Mouse (Mus musculus) gastrocnemius, adult 18-20 months (tissue): ENCODE measurements around the gene Map1b. TPM values are rescaled to one million over a fixed set of nuclear protein-coding genes. Genes with fewer than 3 reads are reported as not detected.

Experiments
- DNase-seq: peaks from one replicate; pipeline ENCODE4 v3.0.0; 2021; ENCODE audit warnings: low spot score
- long read RNA-seq, 2 experiments: library from polyadenylated mRNA; stranded (forward); transcript quantifications; one replicate each; pipeline ENCODE4 v2.0.0; 2021
- total RNA-seq, 2 experiments: library from RNA; stranded (reverse); gene quantifications; 2 replicates each; pipeline ENCODE4 v1.2.3; 2021

The Map1b gene
- 10 to 100 TPM in 1 of 2 experiments, 1 to 10 TPM in 1; 7.1 to 11.5 TPM for total RNA-seq
- long read RNA-seq, experiment 1, partial matches to known transcripts, result 0 of 3 reads
- long read RNA-seq, experiment 1, other reads (novel, unspliced or antisense), result 3 of 3 reads
- long read RNA-seq, experiment 2, partial matches to known transcripts, result 0 of 2 reads
- long read RNA-seq, experiment 2, other reads (novel, unspliced or antisense), result 2 of 2 reads

DNA sequence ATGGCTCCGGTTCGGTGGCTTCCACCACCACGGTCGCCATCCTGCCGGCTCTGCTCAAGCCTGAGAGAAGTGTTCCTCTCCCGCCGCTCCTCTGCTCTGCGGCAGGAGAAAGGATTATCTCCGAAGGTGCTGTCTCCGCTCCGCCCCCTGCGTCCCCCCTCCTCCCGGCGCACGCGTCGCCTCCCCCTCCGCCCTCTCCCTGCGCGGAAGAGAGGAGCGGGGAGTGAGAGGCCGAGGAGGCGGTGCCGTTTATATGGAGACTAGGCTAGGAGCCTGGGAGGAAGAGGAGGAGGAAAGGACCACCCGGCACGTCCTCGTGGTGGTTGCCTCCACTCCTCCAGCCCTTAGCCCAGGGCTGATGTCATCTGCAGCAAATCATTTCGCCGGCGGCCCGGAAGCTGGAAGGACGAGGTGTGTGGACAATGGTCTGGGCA is at the start of gene Map1b:
TSS of gene Map1b (minus strand) at position 93 of the 434 bp plus-strand sequence.
- DNase-seq, result peak; percentile 39

- DNase-seq, result no peak
Observed at GRCm38 (mm10) chr13:99564346-99564745, 48.0 kb upstream of the Map1b start.

- DNase-seq, result peak; percentile 9
Observed at GRCm38 (mm10) chr13:99563021-99563420, 46.7 kb upstream of the Map1b start.

GRCm38 (mm10) chr13:99561843-99562550 is 45.7 kb upstream of the Map1b start:
- no peak for DNase-seq

- no peak for DNase-seq
Observed at GRCm38 (mm10) chr13:99560674-99561639, 44.6 kb upstream of the Map1b start.

DNA sequence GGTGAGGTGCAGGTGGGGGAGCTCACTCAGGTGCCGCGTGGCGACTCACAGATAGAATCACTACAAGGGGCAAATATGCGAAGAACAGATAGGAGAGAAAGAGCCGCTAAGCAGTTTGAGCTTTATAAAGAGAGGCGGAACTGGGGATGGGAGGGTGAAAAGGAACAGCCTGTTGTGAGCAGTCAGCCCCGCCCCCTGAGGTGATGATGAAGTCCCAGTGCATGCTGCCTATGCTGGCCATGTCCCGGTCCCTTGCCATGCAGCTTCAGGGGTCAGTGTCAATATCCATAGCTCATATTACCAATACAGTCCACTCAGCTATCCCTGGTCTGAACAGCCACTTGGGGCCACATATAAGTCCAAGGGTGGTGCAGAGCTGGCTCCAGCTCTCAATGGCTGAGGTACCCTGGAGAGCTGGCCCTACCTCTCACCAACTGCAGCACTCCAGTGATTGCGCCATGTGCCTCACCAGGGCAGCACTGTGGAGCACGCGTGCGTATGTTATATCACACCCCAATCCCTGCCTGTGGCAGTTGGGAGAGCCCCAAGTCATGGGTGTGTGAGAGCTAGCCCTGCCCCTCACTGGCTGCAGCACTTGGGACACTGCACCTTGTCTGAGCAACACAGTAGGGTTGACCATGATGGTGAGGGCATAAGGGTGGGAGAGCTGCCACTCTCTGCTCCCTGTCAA is 42.0 kb upstream of the Map1b start:
- no peak for DNase-seq

- no peak for DNase-seq
Observed at GRCm38 (mm10) chr13:99557813-99558212, 41.5 kb upstream of the Map1b start.

DNA sequence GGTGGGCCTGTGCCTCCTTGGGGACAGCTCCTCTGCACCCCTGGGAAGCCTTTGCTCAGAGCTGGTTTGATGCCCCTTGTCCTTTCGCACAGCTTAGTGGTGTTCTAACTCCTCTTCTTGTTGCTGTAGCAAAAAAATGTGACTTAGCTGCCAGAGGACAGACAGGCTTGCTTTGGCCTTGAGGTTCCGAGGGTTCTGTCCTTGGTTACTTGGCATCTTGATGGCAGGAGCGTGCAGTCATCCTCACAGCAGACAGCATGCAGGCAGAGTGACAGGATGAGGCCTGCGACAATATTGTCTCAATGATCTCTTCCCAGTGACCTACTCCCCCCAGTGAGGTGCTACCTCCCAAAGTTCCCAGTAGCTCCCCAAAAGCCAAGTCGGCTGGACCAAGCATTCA is 41.0 kb upstream of the Map1b start:
- DNase-seq, result no peak

- no peak for DNase-seq
Observed at GRCm38 (mm10) chr13:99554960-99555359, 38.6 kb upstream of the Map1b start.

DNA sequence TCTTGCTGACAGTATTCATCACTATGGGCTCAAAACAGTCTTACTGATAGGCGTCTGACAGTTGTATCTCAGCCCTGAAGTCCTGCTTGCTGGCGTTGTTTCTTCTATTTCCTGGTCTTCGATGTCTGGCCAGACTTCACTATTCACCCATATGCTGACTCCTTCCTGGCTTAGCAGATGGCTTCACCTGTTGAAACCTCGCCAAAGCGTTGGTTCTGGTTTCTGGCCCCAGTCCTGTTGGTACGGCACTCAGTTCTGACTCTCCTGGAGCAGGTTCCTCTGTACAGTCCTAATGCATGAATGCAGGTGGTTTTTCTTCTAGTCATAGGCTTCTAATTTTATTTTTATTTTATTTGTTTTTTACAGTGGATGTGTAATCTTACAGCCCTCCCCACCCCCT is 38.1 kb upstream of the Map1b start:
- DNase-seq, result no peak

GRCm38 (mm10) chr13:99552381-99552780 is 36.0 kb upstream of the Map1b start:
- DNase-seq, result no peak

DNA sequence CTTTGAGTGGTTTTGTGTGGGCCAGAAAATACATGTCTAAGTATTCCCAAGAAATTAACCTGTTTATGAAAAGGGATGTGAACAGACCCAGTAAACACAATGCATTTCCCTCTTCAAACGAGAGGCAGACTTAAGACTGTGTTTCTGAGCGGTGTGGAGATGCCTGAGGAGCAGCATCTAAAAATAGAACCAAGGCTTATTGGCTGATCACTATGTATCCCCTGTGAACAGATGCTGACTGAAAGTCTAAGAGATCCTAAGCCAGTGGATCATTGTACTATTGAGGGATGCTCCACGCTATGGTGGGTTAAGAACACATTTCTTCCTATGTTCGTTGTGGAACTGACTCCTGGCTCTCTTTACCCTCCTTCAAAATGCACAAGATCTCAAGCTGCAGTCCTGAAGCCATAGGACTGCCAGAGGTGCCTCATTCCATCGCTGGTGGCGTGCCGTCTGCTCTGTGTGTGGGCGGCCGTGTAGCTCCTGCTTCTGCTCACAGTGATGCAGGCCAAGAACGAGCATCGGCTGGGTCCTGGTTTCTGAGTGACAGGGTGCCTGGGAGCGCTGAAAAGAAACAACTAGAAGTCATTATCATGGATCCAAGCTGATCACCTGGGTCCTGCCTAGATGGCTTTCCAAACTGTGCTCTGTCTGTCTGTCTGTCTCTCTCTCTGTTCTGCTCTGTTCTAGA is 34.5 kb upstream of the Map1b start:
- no peak for DNase-seq

GRCm38 (mm10) chr13:99550060-99550459 is 33.7 kb upstream of the Map1b start:
- no peak for DNase-seq

- no peak for DNase-seq
Observed at GRCm38 (mm10) chr13:99549584-99549983, 33.2 kb upstream of the Map1b start.

DNA sequence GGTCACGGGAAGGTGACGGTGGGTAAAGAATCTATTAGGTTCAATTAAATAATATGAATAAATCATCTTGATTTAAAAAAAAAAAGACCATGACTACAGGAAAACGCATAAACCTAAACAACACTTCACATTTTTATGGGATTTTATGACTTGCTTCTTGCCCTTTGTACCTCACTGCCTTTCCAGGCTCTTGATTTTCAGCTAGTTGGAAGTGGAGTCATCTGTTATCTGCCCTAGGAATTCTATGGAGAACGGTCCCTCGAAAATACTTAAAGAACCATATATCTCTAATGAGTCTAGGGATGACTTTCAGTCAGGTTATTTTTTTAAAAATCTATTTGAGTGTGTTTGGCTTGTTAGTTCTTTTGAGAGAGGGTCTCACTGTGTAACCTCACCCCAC is 30.5 kb upstream of the Map1b start:
- no peak for DNase-seq

- DNase-seq, result no peak
Observed at GRCm38 (mm10) chr13:99545201-99545600, 28.9 kb upstream of the Map1b start.

DNA sequence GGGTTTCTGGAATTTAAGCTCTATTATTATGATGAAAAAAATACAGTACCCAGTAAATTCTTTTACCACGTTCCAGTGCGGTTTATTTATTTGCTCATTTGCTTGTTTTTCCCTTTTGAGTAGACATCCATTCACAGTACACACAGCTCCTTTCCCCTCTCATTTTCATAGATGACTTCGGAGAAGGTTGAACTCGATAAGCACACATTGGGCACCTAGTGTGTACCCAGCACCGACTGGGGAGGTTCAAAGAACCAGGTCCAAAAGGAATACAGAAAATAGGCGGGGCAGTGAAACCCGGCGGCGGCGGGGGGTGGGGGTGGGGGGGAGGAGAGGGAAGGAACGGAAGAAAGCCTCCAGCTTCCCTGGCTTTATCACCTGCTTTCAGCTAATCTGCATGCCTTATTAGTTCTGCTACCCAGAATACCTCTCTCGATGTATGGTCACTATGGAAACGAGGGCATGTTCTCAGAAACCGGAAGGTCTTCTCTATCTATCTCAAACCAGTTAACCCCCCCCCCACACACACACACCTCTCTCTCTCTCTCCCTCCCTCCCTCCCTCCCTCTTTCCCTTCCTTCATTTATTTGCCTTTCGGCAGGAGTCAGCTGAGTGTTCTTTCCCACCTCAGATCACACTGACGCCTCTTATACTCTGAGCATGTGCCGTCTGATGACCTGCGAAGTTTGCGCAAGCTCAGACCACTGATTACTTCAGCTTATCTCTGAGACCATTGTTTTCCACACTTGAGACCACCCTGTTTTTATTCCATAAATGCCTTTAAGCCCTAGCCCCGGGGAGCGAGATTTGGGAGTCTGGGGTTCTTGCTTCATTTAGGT is 25.3 kb upstream of the Map1b start:
- no peak for DNase-seq

GRCm38 (mm10) chr13:99539288-99539687 is 22.9 kb upstream of the Map1b start:
- DNase-seq, result no peak

DNA sequence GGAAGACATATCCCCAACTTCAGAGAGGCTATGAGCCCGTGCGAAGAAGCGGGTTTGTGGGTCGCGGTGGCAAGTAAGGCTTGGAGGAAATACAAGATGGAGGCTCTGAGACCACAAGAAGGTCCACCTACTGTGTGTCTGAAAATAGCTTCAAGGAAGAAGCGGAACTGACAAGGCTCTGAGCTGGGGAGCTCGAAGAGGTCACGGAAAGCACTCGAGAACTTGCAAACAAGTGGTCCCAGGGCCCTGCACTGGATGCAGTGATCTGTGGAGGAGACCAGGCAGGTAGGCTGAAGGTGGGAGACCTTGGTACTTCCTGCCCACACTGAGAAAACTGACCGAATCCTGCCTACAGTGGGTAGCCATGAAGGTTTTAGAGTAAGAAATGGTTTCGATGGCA is 22.5 kb upstream of the Map1b start:
- DNase-seq, result no peak
